Mouse (Mus musculus): Measurements from ENCODE around the gene Cuedc2. TPM values are rescaled to one million over a fixed set of nuclear protein-coding genes. Genes with fewer than 3 reads are reported as not detected.
A peak's percentile ranks its signal among the peaks of the same experiment; 100 is the strongest.

Cuedc2 gene
- total and polyA plus RNA-seq, 2 experiments from 2014 or later: 134 to 326 TPM

GRCm38 (mm10) chr19:46326756-46327305 lies 11.7 kb downstream of the Cuedc2 start, which contains the start of gene Psd:
Psd (minus strand) TSS chr19:46327156.
- peak within 1 kb of the TSS; percentile 59 for H3K4me3 ChIP-seq (ENCODE audit: low read length)

GRCm38 (mm10) chr19:46326019-46326755 lies 12.3 kb downstream of the Cuedc2 start:
- Histone ChIP-seq H3K4me3 (ENCODE audit: low read length) (peak overlapping the region; percentile 59), H3K36me3 (ENCODE audit: insufficient read depth, low read length) (peaks cover 6% of the 10 kb centered on the region; the same call in 1 of the 2 replicates), H3K4me1 (ENCODE audit: insufficient read depth, low read length) (peaks cover 22% of the 10 kb centered on the region), H3K27ac (peak overlapping the region; percentile 95), H3K27me3 (ENCODE audit: insufficient read depth, low read length) (no peaks in the 10 kb centered on the region), H3K9ac (replicated peaks; ENCODE audit: low read length) (peak overlapping the region; percentile 59), H3K4me2 (ENCODE audit: low read depth, low read length) (peak overlapping the region; percentile 91), H3K9me3 (ENCODE audit: low read length) (no peaks in the 10 kb centered on the region)
- no peak for TF ChIP-seq CTCF (IDR thresholded peaks at IDR 0.05; ENCODE audit: low read depth)
- 0 out of 2 replicates have a peak, but pooled peaks have one; percentile 15 for ATAC-seq
- 4% methylated on average over 28 of the region's 29 CpGs for WGBS
- peak; percentile 66 for DNase-seq (ENCODE audit: low spot score)

More at GRCm38 (mm10) chr19:46326756-46327305, 11.7 kb downstream of the Cuedc2 start, which contains the start of gene Psd:
- TF ChIP-seq CTCF (IDR thresholded peaks at IDR 0.05; ENCODE audit: low read depth): no peak
- Histone ChIP-seq H3K27me3 (ENCODE audit: insufficient read depth, low read length) (no peaks in the 10 kb centered on the region), H3K4me2 (ENCODE audit: low read depth, low read length) (peak within 1 kb of the TSS; percentile 91), H3K36me3 (ENCODE audit: insufficient read depth, low read length) (peaks cover 12% of the 10 kb centered on the region; the same call in 1 of the 2 replicates), H3K4me1 (ENCODE audit: insufficient read depth, low read length) (peaks cover 16% of the 10 kb centered on the region), H3K9me3 (ENCODE audit: low read length) (no peaks in the 10 kb centered on the region), H3K9ac (replicated peaks; ENCODE audit: low read length) (peak within 1 kb of the TSS; percentile 59), H3K27ac (peak within 1 kb of the TSS; percentile 95)
- under 1% methylated on average over 35 of the region's 35 CpGs for WGBS
- peak; percentile 88 for DNase-seq (ENCODE audit: low spot score)
- no peak for ATAC-seq

DNA sequence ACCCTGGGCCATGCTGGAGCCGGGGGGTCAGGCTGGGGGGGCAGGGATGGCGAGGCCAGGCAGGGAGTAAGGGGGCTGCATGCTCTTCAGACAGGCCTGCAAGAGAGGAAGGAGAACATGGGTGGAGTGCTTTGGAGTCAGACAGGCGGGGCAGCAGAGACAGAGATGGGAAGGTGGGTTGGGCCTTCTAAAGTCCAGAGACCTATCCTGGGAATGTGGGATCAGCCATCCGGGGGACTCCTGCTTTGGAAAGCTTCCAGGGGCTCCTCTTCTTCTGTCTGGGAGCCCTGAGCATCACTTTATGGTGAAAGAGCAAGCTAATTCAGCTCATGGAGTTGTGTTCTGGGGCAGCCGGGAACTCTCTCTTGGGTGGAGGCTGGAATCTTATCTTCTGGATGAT lies 13.6 kb downstream of the Cuedc2 start:
- Histone ChIP-seq H3K4me1 (ENCODE audit: insufficient read depth, low read length) (peaks cover 26% of the 10 kb centered on the region), H3K27me3 (ENCODE audit: insufficient read depth, low read length) (no peaks in the 10 kb centered on the region), H3K36me3 (ENCODE audit: insufficient read depth, low read length) (no peaks in the 10 kb centered on the region), H3K4me2 (ENCODE audit: low read depth, low read length) (peak overlapping the region; percentile 91), H3K9me3 (ENCODE audit: low read length) (no peaks in the 10 kb centered on the region), H3K4me3 (ENCODE audit: low read length) (peak overlapping the region; percentile 59; the same call in 1 of the 2 replicates), H3K9ac (replicated peaks; ENCODE audit: low read length) (no peak overlapping the region), H3K27ac (no peak overlapping the region)
- no peak for ATAC-seq
- TF ChIP-seq CTCF (IDR thresholded peaks at IDR 0.05; ENCODE audit: low read depth): no peak
- WGBS: 77% methylated on average over 5 of the region's 5 CpGs
- DNase-seq (ENCODE audit: low spot score): no peak

DNA sequence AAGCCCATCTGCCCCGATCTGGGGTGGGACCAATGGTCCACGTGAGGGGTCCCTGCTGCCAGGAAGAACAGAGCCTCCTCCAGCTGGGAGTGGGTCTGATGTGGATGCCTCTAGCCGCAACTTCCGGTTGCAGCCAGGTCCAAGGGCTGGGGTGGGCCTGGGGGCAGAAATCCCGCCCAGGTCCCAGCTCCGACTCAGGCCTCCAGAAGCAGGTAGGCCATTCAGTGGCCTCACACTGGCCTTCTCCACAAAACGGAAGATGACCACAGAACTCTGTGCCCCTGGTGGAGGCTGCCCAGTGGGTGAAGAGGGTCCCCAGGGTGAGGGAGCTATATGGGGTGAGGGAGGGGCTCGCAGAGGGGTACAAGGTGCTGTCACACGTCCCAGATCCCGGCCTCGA lies 14.1 kb downstream of the Cuedc2 start:
- Histone ChIP-seq H3K9ac (replicated peaks; ENCODE audit: low read length) (no peak overlapping the region), H3K4me1 (ENCODE audit: insufficient read depth, low read length) (peaks cover 26% of the 10 kb centered on the region), H3K27ac (no peak overlapping the region), H3K4me3 (ENCODE audit: low read length) (no peak overlapping the region), H3K4me2 (ENCODE audit: low read depth, low read length) (no peak overlapping the region; the same call in 1 of the 2 replicates), H3K27me3 (ENCODE audit: insufficient read depth, low read length) (no peaks in the 10 kb centered on the region), H3K36me3 (ENCODE audit: insufficient read depth, low read length) (no peaks in the 10 kb centered on the region), H3K9me3 (ENCODE audit: low read length) (no peaks in the 10 kb centered on the region)
- ATAC-seq: no peak
- no peak for DNase-seq (ENCODE audit: low spot score)
- TF ChIP-seq CTCF (IDR thresholded peaks at IDR 0.05; ENCODE audit: low read depth): no peak
- 86% methylated on average over 11 of the region's 11 CpGs for WGBS

DNA sequence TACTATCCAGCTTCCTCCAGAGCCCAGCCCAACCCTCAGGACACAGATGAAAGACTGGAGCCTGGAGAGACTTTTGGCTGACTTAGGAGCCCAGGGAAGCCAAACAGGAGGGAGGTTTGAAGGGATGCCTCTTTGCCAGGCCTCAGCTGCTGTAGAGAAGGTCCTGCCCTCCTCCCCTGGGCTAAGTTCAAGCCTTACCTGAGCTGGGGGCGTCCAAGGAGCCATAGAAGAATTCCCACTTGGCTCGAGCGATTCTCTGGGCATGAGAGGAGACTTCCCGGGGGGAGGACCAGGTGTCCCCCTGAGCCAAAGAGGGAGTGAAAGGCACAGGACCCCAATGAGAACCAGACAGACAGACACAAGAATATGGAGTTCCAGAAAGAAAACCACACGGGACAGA lies 14.8 kb downstream of the Cuedc2 start:
- no peaks in the 10 kb centered on the region for H3K9me3 ChIP-seq (ENCODE audit: low read length)
- no peak overlapping the region for H3K4me2 ChIP-seq (ENCODE audit: low read depth, low read length)
- no peak for TF ChIP-seq CTCF (IDR thresholded peaks at IDR 0.05; ENCODE audit: low read depth)
- H3K9ac ChIP-seq (replicated peaks; ENCODE audit: low read length): no peak overlapping the region
- peaks cover 28% of the 10 kb centered on the region for H3K4me1 ChIP-seq (ENCODE audit: insufficient read depth, low read length)
- no peak overlapping the region for H3K27ac ChIP-seq
- ATAC-seq: no peak
- WGBS: 81% methylated on average over 5 of the region's 5 CpGs
- H3K4me3 ChIP-seq (ENCODE audit: low read length): no peak overlapping the region
- no peak for DNase-seq (ENCODE audit: low spot score)
- H3K27me3 ChIP-seq (ENCODE audit: insufficient read depth, low read length): no peaks in the 10 kb centered on the region
- no peaks in the 10 kb centered on the region for H3K36me3 ChIP-seq (ENCODE audit: insufficient read depth, low read length)

- no peak overlapping the region for H3K4me3 ChIP-seq (ENCODE audit: low read length)
- DNase-seq (ENCODE audit: low spot score): no peak
- H3K4me2 ChIP-seq (ENCODE audit: low read depth, low read length): no peak overlapping the region
- no peaks in the 10 kb centered on the region for H3K9me3 ChIP-seq (ENCODE audit: low read length)
- H3K4me1 ChIP-seq (ENCODE audit: insufficient read depth, low read length): peaks cover 32% of the 10 kb centered on the region
- no peaks in the 10 kb centered on the region for H3K36me3 ChIP-seq (ENCODE audit: insufficient read depth, low read length)
- H3K27me3 ChIP-seq (ENCODE audit: insufficient read depth, low read length): no peaks in the 10 kb centered on the region
- TF ChIP-seq CTCF (IDR thresholded peaks at IDR 0.05; ENCODE audit: low read depth): no peak
- no peak overlapping the region for H3K27ac ChIP-seq
- 76% methylated on average over 13 of the region's 13 CpGs for WGBS
- ATAC-seq: no peak
- 0 out of 2 replicates have a peak overlapping the region, but pooled peaks have one; percentile 9 for H3K9ac ChIP-seq (replicated peaks; ENCODE audit: low read length)
Measured at GRCm38 (mm10) chr19:46322996-46323572, 15.4 kb downstream of the Cuedc2 start.
